Comparison of ENCODE assay signal across 16 mouse cellular contexts in genomic region chr7:69578958-69579810, GRCm38 (mm10).
DNase-seq lines count a peak whose midpoint lies in the region; ATAC-seq and TF ChIP-seq lines count a peak whose summit lies in the region.
"Had no signal": no experiment of that assay in that cellular context is flagged by ENCODE, and none has a peak within 500 bp of the region (broad histone marks: within the 10 kb centered on the region; RNA-seq: fewer than 3 reads in every experiment).

No protein-coding gene starts in this region.

- H3K27me3 ChIP-seq in midbrain, embryonic 10.5 days (ENCODE audit: low read depth, poor library complexity, severe bottlenecking) = peaks cover 73% of the 10 kb centered on the region
- no peaks in the 10 kb centered on the region for H3K27me3 ChIP-seq in midbrain, postnatal 0 days (ENCODE audit: insufficient read depth, low read length)
- H3K27me3 ChIP-seq in forebrain, embryonic 13.5 days = peaks cover 15% of the 10 kb centered on the region
- H3K27me3 ChIP-seq in midbrain, embryonic 11.5 days (ENCODE audit: control insufficient read depth, insufficient read depth, low read length) = peaks cover 9% of the 10 kb centered on the region; the same call in 1 of the 2 replicates

- no peak for ATAC-seq in midbrain, postnatal 0 days (ENCODE audit: low FRiP score)
- ATAC-seq in forebrain, embryonic 13.5 days = peak; percentile 82
- ATAC-seq in midbrain, embryonic 11.5 days (ENCODE audit: low FRiP score) = peak; percentile 89
- ATAC-seq: Patski had no signal

- H3K4me3 ChIP-seq in midbrain, embryonic 10.5 days = peak overlapping the region; percentile 23
- H3K4me3 ChIP-seq in midbrain, postnatal 0 days (ENCODE audit: low read depth, low read length) = no peak overlapping the region
- H3K4me3 ChIP-seq in forebrain, embryonic 13.5 days = no peak overlapping the region
- no peak overlapping the region for H3K4me3 ChIP-seq in midbrain, embryonic 11.5 days (ENCODE audit: low read depth, low read length)

- H3K4me1 ChIP-seq in midbrain, embryonic 10.5 days = peaks cover 59% of the 10 kb centered on the region
- H3K4me1 ChIP-seq in midbrain, postnatal 0 days (ENCODE audit: insufficient read depth, low read length) = no peaks in the 10 kb centered on the region
- H3K4me1 ChIP-seq in forebrain, embryonic 13.5 days = peaks cover 18% of the 10 kb centered on the region
- H3K4me1 ChIP-seq in midbrain, embryonic 11.5 days (ENCODE audit: control insufficient read depth, insufficient read depth, low read length) = peaks cover 19% of the 10 kb centered on the region

- peak overlapping the region; percentile 69 for H3K27ac ChIP-seq in midbrain, embryonic 10.5 days (replicated peaks)
- H3K27ac ChIP-seq in midbrain, postnatal 0 days (ENCODE audit: low read depth, low read length) = no peak overlapping the region
- peak overlapping the region; percentile 66 for H3K27ac ChIP-seq in forebrain, embryonic 13.5 days
- H3K27ac ChIP-seq in midbrain, embryonic 11.5 days (ENCODE audit: low read depth, low read length) = peak overlapping the region; percentile 25; the same call in 1 of the 2 replicates

- no peak overlapping the region for H3K9ac ChIP-seq in midbrain, postnatal 0 days (replicated peaks; ENCODE audit: low read length, poor library complexity, severe bottlenecking)
- H3K9ac ChIP-seq in forebrain, embryonic 13.5 days = peak overlapping the region; percentile 22
- no peak overlapping the region for H3K9ac ChIP-seq in midbrain, embryonic 11.5 days (ENCODE audit: low read length)

- no peaks in the 10 kb centered on the region for H3K36me3 ChIP-seq in midbrain, embryonic 10.5 days
- H3K36me3 ChIP-seq in midbrain, postnatal 0 days (ENCODE audit: insufficient read depth, low read length) = no peaks in the 10 kb centered on the region
- H3K36me3 ChIP-seq in forebrain, embryonic 13.5 days (ENCODE audit: poor library complexity, severe bottlenecking) = no peaks in the 10 kb centered on the region
- H3K36me3 ChIP-seq in midbrain, embryonic 11.5 days (ENCODE audit: control insufficient read depth, insufficient read depth, low read length) = no peaks in the 10 kb centered on the region

- no peak for TF ChIP-seq CTCF in midbrain, postnatal 0 days (IDR thresholded peaks at IDR 0.05)

- DNase-seq in midbrain, embryonic 10.5 days (ENCODE audit: low spot score) = peak; percentile 72
- DNase-seq in midbrain, postnatal 0 days (ENCODE audit: low spot score) = no peak
- peak; percentile 93 for DNase-seq in midbrain, embryonic 11.5 days (ENCODE audit: low spot score, missing footprints)
- no peak for DNase-seq in ovary, postnatal 10 days (ENCODE audit: low spot score)
- no peak for DNase-seq in adrenal gland, adult 2 months
- no peak for DNase-seq in cerebellum, adult 11 months
- DNase-seq in thymus, postnatal 36 days = no peak
- DNase-seq: adrenal gland, adult 8-10 months; cerebellum, postnatal 10 days; heart, adult 11 months; lung, postnatal 14 days; right cerebral cortex, postnatal 4 days; thymus, postnatal 25 days had no signal

- no peaks in the 10 kb centered on the region for H3K9me3 ChIP-seq in midbrain, embryonic 10.5 days (replicated peaks)
- H3K9me3 ChIP-seq in midbrain, postnatal 0 days (ENCODE audit: low read length) = no peaks in the 10 kb centered on the region
- H3K9me3 ChIP-seq in forebrain, embryonic 13.5 days (replicated peaks) = no peaks in the 10 kb centered on the region
- H3K9me3 ChIP-seq in midbrain, embryonic 11.5 days (ENCODE audit: control insufficient read depth, low read length) = no peaks in the 10 kb centered on the region

- WGBS in midbrain, embryonic 10.5 days = 14% methylated on average over 18 of the region's 18 CpGs
- 23% methylated on average over 18 of the region's 18 CpGs for WGBS in midbrain, postnatal 0 days
- WGBS in forebrain, embryonic 13.5 days = 7% methylated on average over 18 of the region's 18 CpGs
- WGBS in midbrain, embryonic 11.5 days = 11% methylated on average over 18 of the region's 18 CpGs

- no peak overlapping the region for H3K4me2 ChIP-seq in midbrain, postnatal 0 days (ENCODE audit: low read depth, low read length, poor library complexity, severe bottlenecking)
- peak overlapping the region; percentile 35 for H3K4me2 ChIP-seq in forebrain, embryonic 13.5 days
- H3K4me2 ChIP-seq in midbrain, embryonic 11.5 days = peak overlapping the region; percentile 24
- H3K4me2 ChIP-seq: liver, embryonic 11.5 days had no signal

Comparison
In these comparisons a context has a peak if more than half of its experiments do, and no peak if none do; other contexts are left out.
1. DNase-seq: peak in midbrain, embryonic 10.5 days (single experiment) and midbrain, embryonic 11.5 days (single experiment); none in midbrain, postnatal 0 days (single experiment), ovary, postnatal 10 days (single experiment), adrenal gland, adult 2 months (single experiment), cerebellum, adult 11 months (single experiment) and thymus, postnatal 36 days (0 of 2).